15 mouse cellular contexts compared by ENCODE assay signal in the genomic region with DNA sequence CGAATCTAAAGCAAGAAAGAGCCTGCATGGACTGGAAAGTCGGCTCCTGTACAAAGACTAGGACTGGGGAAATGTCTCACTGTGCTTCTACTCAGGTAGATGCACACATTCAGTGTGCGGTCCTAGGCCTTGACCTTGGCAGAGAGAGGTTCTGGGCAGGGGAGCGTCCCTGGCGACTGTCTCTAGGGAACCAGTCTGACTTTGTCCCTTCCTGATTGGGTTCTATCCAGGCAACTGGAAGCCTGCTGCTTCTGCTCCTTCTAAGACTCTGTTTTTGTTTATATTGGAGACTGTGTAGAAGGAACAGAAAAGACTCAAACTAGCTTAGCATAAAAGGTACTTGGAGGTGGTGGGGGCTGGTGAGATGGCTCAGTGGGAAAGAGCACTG. TPM values are rescaled to one million over a fixed set of nuclear protein-coding genes. Genes with fewer than 3 reads are reported as not detected.
A peak's percentile ranks its signal among the peaks of the same experiment; 100 is the strongest.
DNase-seq lines count a peak whose midpoint lies in the region; ATAC-seq lines count a peak whose summit lies in the region.
"Had no signal": no experiment of that assay in that cellular context is flagged by ENCODE, and none has a peak within 500 bp of the region (broad histone marks: within the 10 kb centered on the region; RNA-seq: fewer than 3 reads in every experiment).

No protein-coding gene starts in this region.

- no peak overlapping the region for H3K4me3 ChIP-seq in hindbrain, embryonic 10.5 days
- no peak overlapping the region for H3K4me3 ChIP-seq in hindbrain, embryonic 13.5 days
- no peak overlapping the region for H3K4me3 ChIP-seq in lung, embryonic 15.5 days
- no peak overlapping the region for H3K4me3 ChIP-seq in kidney, embryonic 15.5 days (replicated peaks)
- H3K4me3 ChIP-seq in stomach, embryonic 15.5 days (replicated peaks) = no peak overlapping the region
- H3K4me3 ChIP-seq: forebrain, embryonic 15.5 days; gastrocnemius, adult 2 months; midbrain, embryonic 10.5 days had no signal

- no peak for DNase-seq in hindbrain, embryonic 10.5 days (ENCODE audit: low spot score)
- DNase-seq in lung, postnatal 14 days = no peak
- DNase-seq in liver = no peak
- no peak for DNase-seq in spleen, postnatal 14 days (ENCODE audit: low spot score in 2 of 2)
- DNase-seq: adrenal gland, adult 8-10 months; B cell, adult 2 months; cerebellum, adult 18-20 months; gastrocnemius, adult 2 months; heart, adult 18-20 months had no signal

- H3K27ac ChIP-seq in hindbrain, embryonic 10.5 days = peak overlapping the region; percentile 5; the same call in 1 of the 2 replicates
- no peak overlapping the region for H3K27ac ChIP-seq in hindbrain, embryonic 13.5 days
- peak overlapping the region; percentile 63 for H3K27ac ChIP-seq in lung, embryonic 15.5 days
- peak overlapping the region; percentile 79 for H3K27ac ChIP-seq in kidney, embryonic 15.5 days
- H3K27ac ChIP-seq in stomach, embryonic 15.5 days = peak overlapping the region; percentile 83
- H3K27ac ChIP-seq: forebrain, embryonic 15.5 days; gastrocnemius, adult 2 months; midbrain, embryonic 10.5 days had no signal

- no peaks in the 10 kb centered on the region for H3K9me3 ChIP-seq in hindbrain, embryonic 10.5 days
- H3K9me3 ChIP-seq in hindbrain, embryonic 13.5 days = no peaks in the 10 kb centered on the region
- H3K9me3 ChIP-seq in lung, embryonic 15.5 days = no peaks in the 10 kb centered on the region
- no peaks in the 10 kb centered on the region for H3K9me3 ChIP-seq in kidney, embryonic 15.5 days (replicated peaks)
- no peaks in the 10 kb centered on the region for H3K9me3 ChIP-seq in stomach, embryonic 15.5 days
- H3K9me3 ChIP-seq: forebrain, embryonic 15.5 days; midbrain, embryonic 10.5 days had no signal

- 77% methylated on average over 5 of the region's 5 CpGs for WGBS in hindbrain, embryonic 10.5 days
- WGBS in hindbrain, embryonic 13.5 days = 71% methylated on average over 5 of the region's 5 CpGs
- 53% methylated on average over 5 of the region's 5 CpGs for WGBS in lung, embryonic 15.5 days
- 69% methylated on average over 5 of the region's 5 CpGs for WGBS in kidney, embryonic 15.5 days
- 61% methylated on average over 5 of the region's 5 CpGs for WGBS in stomach, embryonic 15.5 days

- H3K36me3 ChIP-seq in hindbrain, embryonic 10.5 days = no peaks in the 10 kb centered on the region
- no peaks in the 10 kb centered on the region for H3K36me3 ChIP-seq in hindbrain, embryonic 13.5 days
- H3K36me3 ChIP-seq in lung, embryonic 15.5 days = no peaks in the 10 kb centered on the region
- H3K36me3 ChIP-seq in kidney, embryonic 15.5 days = no peaks in the 10 kb centered on the region
- no peaks in the 10 kb centered on the region for H3K36me3 ChIP-seq in stomach, embryonic 15.5 days
- H3K36me3 ChIP-seq: forebrain, embryonic 15.5 days; midbrain, embryonic 10.5 days had no signal

- ATAC-seq in hindbrain, embryonic 13.5 days (ENCODE audit: low FRiP score) = no peak
- ATAC-seq in lung, embryonic 15.5 days (ENCODE audit: borderline replicate concordance, extremely low read depth, low FRiP score, low TSS enrichment) = no peak
- ATAC-seq in kidney, embryonic 15.5 days (replicated peaks; ENCODE audit: low FRiP score) = no peak
- no peak for ATAC-seq in stomach, embryonic 15.5 days (ENCODE audit: insufficient read depth, low FRiP score, low read depth)
- ATAC-seq: forebrain, embryonic 15.5 days had no signal

- H3K4me2 ChIP-seq in hindbrain, embryonic 13.5 days = no peak overlapping the region
- H3K4me2 ChIP-seq in lung, embryonic 15.5 days = no peak overlapping the region
- H3K4me2 ChIP-seq in kidney, embryonic 15.5 days = no peak overlapping the region
- H3K4me2 ChIP-seq in stomach, embryonic 15.5 days = peak overlapping the region; percentile 25; the same call in 1 of the 2 replicates
- H3K4me2 ChIP-seq: forebrain, embryonic 15.5 days had no signal

- H3K27me3 ChIP-seq in hindbrain, embryonic 10.5 days (ENCODE audit: insufficient read depth, poor library complexity, severe bottlenecking) = no peaks in the 10 kb centered on the region
- no peaks in the 10 kb centered on the region for H3K27me3 ChIP-seq in hindbrain, embryonic 13.5 days
- H3K27me3 ChIP-seq in lung, embryonic 15.5 days = no peaks in the 10 kb centered on the region
- H3K27me3 ChIP-seq in kidney, embryonic 15.5 days = no peaks in the 10 kb centered on the region
- H3K27me3 ChIP-seq in stomach, embryonic 15.5 days (replicated peaks) = no peaks in the 10 kb centered on the region
- H3K27me3 ChIP-seq: forebrain, embryonic 15.5 days had no signal

- H3K9ac ChIP-seq in hindbrain, embryonic 13.5 days = no peak overlapping the region
- H3K9ac ChIP-seq in lung, embryonic 15.5 days = no peak overlapping the region
- H3K9ac ChIP-seq in kidney, embryonic 15.5 days = no peak overlapping the region
- no peak overlapping the region for H3K9ac ChIP-seq in stomach, embryonic 15.5 days
- H3K9ac ChIP-seq: forebrain, embryonic 15.5 days had no signal

- peaks cover 58% of the 10 kb centered on the region for H3K4me1 ChIP-seq in hindbrain, embryonic 10.5 days (replicated peaks)
- peaks cover 61% of the 10 kb centered on the region for H3K4me1 ChIP-seq in hindbrain, embryonic 13.5 days (replicated peaks)
- peaks cover 60% of the 10 kb centered on the region for H3K4me1 ChIP-seq in lung, embryonic 15.5 days
- H3K4me1 ChIP-seq in kidney, embryonic 15.5 days = peaks cover 65% of the 10 kb centered on the region
- H3K4me1 ChIP-seq in stomach, embryonic 15.5 days = peaks cover 56% of the 10 kb centered on the region

RNA-seq across cellular contexts. Expression of gene Srp9, which starts 32.1 kb away (rescaled TPM):
- polyA plus RNA-seq in hindbrain, embryonic 10.5 days (2016; fragmentation: Nextera tagmentation; extraction: Ambion mirVana) = 167 and 168 TPM in 2 replicates
- 140 and 146 TPM in 2 replicates for polyA plus RNA-seq in hindbrain, embryonic 13.5 days (2015; fragmentation: Nextera tagmentation; extraction: Ambion mirVana)
- polyA plus RNA-seq in lung, embryonic 15.5 days (2015; fragmentation: Nextera tagmentation; extraction: Ambion mirVana) = 132 and 143 TPM in 2 replicates
- polyA plus RNA-seq in kidney, embryonic 15.5 days (2015; fragmentation: Nextera tagmentation; extraction: Ambion mirVana) = 151 and 159 TPM in 2 replicates
- 158 and 161 TPM in 2 replicates for polyA plus RNA-seq in stomach, embryonic 15.5 days (2015; fragmentation: Nextera tagmentation; extraction: Ambion mirVana)
